Mouse (Mus musculus) kidney, postnatal 10 days (tissue): Measurements from ENCODE around the gene 1700088E04Rik.

Experiments
- DNase-seq: peaks from one replicate; pipeline ENCODE4 v3.0.0; 2021; ENCODE audit warnings: mixed read lengths

The 1700088E04Rik gene

GRCm38 (mm10) chr15:79140866-79141565 lies at the start of gene 1700088E04Rik, which contains the start of gene Polr2f:
Gene 1700088E04Rik, minus strand, starts transcription at chr15:79141253.
Gene Polr2f, plus strand, starts transcription at chr15:79141009.
- peak; percentile 97 for DNase-seq

- DNase-seq: no peak
Observed at GRCm38 (mm10) chr15:79187819-79188218, 46.8 kb upstream of the 1700088E04Rik start.

- DNase-seq: no peak
Observed at GRCm38 (mm10) chr15:79185213-79185612, 44.2 kb upstream of the 1700088E04Rik start.

- DNase-seq: no peak
Observed at GRCm38 (mm10) chr15:79176905-79177304, 35.9 kb upstream of the 1700088E04Rik start.

GRCm38 (mm10) chr15:79166712-79167111 lies 25.7 kb upstream of the 1700088E04Rik start:
- DNase-seq: no peak

- no peak for DNase-seq
Observed at GRCm38 (mm10) chr15:79165140-79165539, 24.1 kb upstream of the 1700088E04Rik start, which contains the start of gene Sox10. Gene Sox10, minus strand, starts transcription at chr15:79165240.

- no peak for DNase-seq
Observed at GRCm38 (mm10) chr15:79164251-79164650, 23.2 kb upstream of the 1700088E04Rik start.

- DNase-seq: no peak
Observed at GRCm38 (mm10) chr15:79162822-79163221, 21.8 kb upstream of the 1700088E04Rik start.

- no peak for DNase-seq
Observed at GRCm38 (mm10) chr15:79162301-79162700, 21.2 kb upstream of the 1700088E04Rik start.

GRCm38 (mm10) chr15:79155572-79155971 lies 14.5 kb upstream of the 1700088E04Rik start:
- no peak for DNase-seq

GRCm38 (mm10) chr15:79152709-79153108 lies 11.7 kb upstream of the 1700088E04Rik start:
- no peak for DNase-seq

GRCm38 (mm10) chr15:79151881-79152280 lies 10.8 kb upstream of the 1700088E04Rik start:
- DNase-seq: no peak

- peak; percentile 93 for DNase-seq
Observed at GRCm38 (mm10) chr15:79148533-79148932, 7.5 kb upstream of the 1700088E04Rik start.

- DNase-seq: no peak
Observed at GRCm38 (mm10) chr15:79145522-79145921, 4.5 kb upstream of the 1700088E04Rik start.

- no peak for DNase-seq
Observed at GRCm38 (mm10) chr15:79144021-79144420, 3.0 kb upstream of the 1700088E04Rik start.

- DNase-seq: no peak
Observed at GRCm38 (mm10) chr15:79143316-79143715, 2.3 kb upstream of the 1700088E04Rik start.

GRCm38 (mm10) chr15:79141566-79141917 lies 489 bp upstream of the 1700088E04Rik start:
- DNase-seq: no peak

GRCm38 (mm10) chr15:79139640-79140039 lies 1.4 kb downstream of the 1700088E04Rik start:
- no peak for DNase-seq

GRCm38 (mm10) chr15:79135783-79136575 lies 5.1 kb downstream of the 1700088E04Rik start:
- no peak for DNase-seq

GRCm38 (mm10) chr15:79135332-79135731 lies 5.7 kb downstream of the 1700088E04Rik start:
- no peak for DNase-seq

- DNase-seq: no peak
Observed at GRCm38 (mm10) chr15:79134496-79135270, 6.4 kb downstream of the 1700088E04Rik start.

- DNase-seq: peak; percentile 69
Observed at GRCm38 (mm10) chr15:79133191-79133661, 7.8 kb downstream of the 1700088E04Rik start.

GRCm38 (mm10) chr15:79131442-79131841 lies 9.6 kb downstream of the 1700088E04Rik start:
- peak; percentile 70 for DNase-seq
